Mouse (Mus musculus) erythroblast, embryonic 14.5 days (primary cell): ENCODE measurements around the gene Ptprd.

Experiments
- GATA1 ChIP-seq: IDR thresholded peaks from 2 replicates; pipeline ENCODE4 v1.6.1; 2012; ENCODE audit warnings: low read length, inconsistent platforms, mixed read lengths
- TAL1 ChIP-seq: IDR thresholded peaks from 3 replicates; pipeline ENCODE4 v1.6.1; 2012; ENCODE audit warnings: low read length, inconsistent platforms, mixed read lengths

DNA sequence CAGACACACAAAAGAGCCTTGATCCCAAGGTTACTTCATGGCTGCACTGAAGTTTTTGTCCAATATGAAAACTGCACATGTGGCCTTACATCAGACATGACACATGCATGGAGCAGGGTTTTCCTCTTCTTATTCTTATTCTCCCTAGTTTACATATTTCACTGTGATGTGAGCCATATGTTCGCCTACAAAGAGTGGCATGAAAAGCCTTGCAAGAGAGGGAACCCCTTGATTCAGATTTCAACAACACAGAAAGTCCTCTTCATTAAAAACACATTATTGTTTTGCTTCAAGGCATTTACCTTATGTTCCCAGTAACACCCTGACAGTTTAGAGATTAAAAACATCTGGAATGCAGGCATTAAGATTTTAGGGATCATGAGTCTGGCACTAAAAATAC, 1859.3 kb downstream of the Ptprd start:
- TF ChIP-seq GATA1 (no peak), TAL1 (no peak)
